Mouse (Mus musculus) frontal cortex, adult 2 months (tissue): Measurements from ENCODE around the gene Cdk14. TPM values are rescaled to one million over a fixed set of nuclear protein-coding genes. Genes with fewer than 3 reads are reported as not detected.

Source experiments
- DNase-seq, 2 experiments: peaks; one replicate each; pipeline ENCODE4 v3.0.0; 2022; ENCODE audit warnings: low spot score in 1 of 2; ENCODE audit errors: extremely low spot score in 1 of 2
- polyA plus RNA-seq: library from polyadenylated mRNA; depleted of rRNA; stranded (reverse); fragments of >200 nt; gene quantifications from 2 replicates; pipeline ENCODE4 v1.2.3, GENCODE M21; 2012

Gene Cdk14
- polyA plus RNA-seq, 1 experiment, result 113 TPM

DNA sequence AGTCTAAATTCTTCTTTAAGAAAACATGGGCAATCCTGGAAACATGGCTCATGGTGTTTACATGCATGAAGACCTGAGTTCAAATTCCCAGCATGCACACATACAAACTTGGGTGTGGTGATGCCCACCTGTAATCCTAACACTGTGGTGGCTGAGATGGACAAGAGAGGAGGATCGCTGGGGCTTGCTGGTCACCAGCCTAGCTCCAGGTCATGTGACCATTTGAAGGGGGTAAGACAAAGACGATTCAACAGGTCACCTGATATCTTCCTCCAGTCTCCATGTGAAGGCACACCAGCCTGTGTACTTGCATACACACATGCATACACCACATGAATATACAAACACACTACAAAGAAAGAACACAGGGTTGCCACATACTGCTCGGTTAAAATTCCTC is 406.3 kb downstream of the Cdk14 start:
- DNase-seq, result no peak

DNA sequence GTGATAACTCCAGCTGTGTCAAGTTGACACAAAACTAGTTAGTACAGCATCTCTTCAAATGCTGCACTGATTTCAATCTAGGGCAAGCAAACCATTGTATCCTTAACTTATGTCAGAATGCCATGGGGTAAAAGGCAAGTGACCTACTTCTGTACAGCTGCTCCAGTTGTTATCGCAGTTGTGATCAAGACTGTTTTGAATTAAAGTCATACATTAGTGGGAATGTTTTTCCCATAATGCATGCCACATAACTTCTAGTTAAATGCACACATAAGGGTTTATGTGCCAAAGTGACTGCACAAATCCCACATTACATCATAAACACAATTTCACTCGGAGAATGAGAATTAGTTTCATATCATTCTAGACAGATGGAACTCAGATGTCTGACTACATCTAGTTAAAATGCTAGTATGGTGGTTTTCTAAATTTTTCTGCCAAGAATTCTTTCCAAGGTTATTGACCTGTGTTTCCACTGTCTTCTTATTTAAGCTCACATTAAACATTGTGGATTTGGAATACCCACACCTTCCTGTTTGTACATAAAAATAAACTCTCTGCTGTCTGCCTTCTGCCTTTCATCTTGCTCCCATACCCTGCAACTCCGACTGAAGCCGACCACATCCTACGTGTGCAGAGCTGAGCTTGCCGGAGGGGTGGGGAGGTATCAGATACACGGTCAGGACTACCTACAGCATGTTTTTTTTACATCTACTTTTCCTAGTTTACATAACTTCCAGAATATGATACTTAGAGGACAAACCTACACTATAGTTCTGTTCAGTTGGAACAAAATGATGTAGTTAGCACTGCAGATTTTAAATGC is 407.4 kb downstream of the Cdk14 start:
- no peak for DNase-seq

DNA sequence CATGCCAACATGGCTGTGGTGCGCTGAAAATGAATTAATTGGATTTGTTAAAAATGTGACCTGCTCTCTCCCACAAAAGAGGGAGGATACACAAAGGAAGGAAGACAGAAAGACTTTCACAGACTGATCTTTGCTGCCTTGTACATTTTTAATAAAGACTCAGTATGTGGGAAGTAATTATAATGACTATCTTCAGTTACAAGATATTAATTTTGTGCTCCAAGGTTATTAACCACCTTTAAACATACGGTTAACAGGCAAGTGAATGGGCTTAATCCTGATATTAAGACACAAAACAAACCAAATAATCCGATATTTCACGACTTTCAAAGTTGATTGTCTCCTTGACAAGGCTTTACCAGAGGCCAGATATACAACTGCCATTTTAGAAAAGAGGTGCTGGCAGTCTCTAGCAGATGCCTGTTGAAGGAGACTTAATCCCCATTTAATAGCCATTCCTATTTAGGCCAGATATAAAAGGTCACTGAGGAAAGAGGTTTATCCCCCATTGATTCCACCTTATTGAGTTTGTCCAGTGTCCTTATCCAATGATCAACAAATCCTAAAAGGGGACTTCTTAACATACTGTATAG is 411.9 kb downstream of the Cdk14 start:
- no peak for DNase-seq

DNA sequence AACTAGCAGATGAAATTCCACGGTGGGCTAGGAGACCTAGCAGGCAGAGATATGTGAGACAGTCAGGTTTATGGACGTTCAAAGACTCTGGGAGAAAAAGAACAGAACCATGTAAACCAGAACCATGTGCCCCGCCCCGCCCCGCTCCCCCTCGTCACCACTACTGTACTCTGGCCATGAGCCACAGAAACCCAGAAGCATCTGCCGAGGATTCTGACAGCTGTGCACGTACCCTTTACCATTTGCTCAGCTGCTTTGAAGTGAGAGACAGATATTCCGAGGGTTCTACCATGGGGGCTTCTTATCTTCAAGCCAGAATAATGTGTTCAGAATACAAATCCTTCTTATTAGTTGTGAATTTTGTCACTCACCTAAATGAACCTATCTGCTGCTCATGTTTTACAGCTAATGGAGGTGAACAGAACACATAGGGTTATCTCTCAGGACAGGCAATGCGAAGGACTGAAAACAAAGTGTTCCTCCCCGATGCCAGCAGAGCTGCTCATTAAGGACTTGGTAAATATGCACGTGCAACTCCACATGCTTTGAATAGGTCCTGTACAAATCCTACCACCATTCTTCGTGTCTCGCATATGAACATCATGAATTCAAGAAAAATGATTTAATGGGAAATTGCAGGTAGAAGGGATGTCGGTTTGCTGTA is 412.5 kb downstream of the Cdk14 start:
- no peak for DNase-seq

- peak in 1 of 2 experiments; percentile 31 for DNase-seq
Measured at GRCm38 (mm10) chr5:5005633-5006032, 414.5 kb downstream of the Cdk14 start.

- no peak for DNase-seq
Measured at GRCm38 (mm10) chr5:5004740-5005139, 415.4 kb downstream of the Cdk14 start.

DNA sequence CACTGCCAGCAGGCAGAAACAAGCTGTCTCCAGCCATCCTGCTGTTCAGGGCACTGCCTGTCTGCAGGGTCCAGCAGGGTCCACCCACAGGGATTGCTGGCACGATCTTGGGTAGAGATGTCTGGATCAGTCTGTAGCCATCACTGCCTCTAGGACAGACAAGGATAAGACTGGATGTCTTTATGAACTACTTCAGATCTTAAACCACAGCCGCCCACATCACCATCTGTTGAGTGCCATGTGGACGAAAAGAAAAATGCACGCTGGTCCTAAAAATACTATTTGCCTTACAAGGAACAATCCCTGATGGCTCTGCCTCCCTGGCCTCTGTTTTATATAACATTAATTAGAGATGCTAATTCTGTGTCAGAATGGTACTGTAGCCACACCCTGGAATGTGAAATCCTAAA is 426.9 kb downstream of the Cdk14 start:
- DNase-seq, result peak; percentile 95 to 96

- peak; percentile 35 to 63 for DNase-seq
Measured at GRCm38 (mm10) chr5:4991023-4991422, 429.1 kb downstream of the Cdk14 start.

- no peak for DNase-seq
Measured at GRCm38 (mm10) chr5:4990237-4990636, 429.9 kb downstream of the Cdk14 start.

DNA sequence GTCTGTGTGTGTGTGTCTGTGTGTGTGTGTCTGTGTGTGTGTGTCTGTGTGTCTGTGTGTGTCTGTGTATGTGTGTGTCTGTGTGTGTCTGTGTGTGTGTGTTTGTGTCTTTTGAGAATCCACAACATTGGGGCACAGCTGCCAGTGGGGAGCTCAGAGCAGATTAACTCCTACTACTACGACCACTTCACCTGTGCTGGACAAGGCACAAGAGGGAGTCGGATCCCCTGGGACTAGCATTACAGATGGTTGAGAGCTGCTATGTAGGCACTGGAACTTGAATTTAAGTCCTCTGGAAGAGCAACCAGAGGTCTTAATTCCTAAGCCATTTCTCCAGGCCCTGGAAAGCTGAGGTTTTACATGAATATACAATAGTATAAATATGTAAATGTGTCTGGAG is 433.9 kb downstream of the Cdk14 start:
- no peak for DNase-seq

DNA sequence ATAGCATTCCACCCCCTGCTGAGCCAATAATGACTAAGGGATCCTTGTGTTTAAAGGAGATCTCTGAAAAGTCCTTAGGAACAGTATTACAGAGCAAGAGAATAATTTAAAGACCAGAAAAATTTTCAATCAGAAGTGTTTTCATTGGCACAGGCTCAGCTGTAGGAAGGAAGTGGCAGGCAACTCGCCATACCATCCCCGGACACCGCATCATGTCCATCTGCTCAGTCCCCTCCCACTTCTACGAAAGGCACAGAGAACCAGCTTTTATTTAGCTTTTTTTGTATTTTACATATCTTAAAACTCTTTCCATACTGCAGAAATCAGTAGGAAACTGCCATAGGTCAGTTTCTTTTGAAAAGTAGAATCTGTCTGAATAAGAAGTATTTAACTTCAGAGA is 440.6 kb downstream of the Cdk14 start:
- DNase-seq, result peak in 1 of 2 experiments; percentile 58

- DNase-seq, result no peak
Measured at GRCm38 (mm10) chr5:4973408-4973807, 446.7 kb downstream of the Cdk14 start.

GRCm38 (mm10) chr5:4962063-4962610 is 458.0 kb downstream of the Cdk14 start:
- DNase-seq, result peak in 1 of 2 experiments; percentile 82

DNA sequence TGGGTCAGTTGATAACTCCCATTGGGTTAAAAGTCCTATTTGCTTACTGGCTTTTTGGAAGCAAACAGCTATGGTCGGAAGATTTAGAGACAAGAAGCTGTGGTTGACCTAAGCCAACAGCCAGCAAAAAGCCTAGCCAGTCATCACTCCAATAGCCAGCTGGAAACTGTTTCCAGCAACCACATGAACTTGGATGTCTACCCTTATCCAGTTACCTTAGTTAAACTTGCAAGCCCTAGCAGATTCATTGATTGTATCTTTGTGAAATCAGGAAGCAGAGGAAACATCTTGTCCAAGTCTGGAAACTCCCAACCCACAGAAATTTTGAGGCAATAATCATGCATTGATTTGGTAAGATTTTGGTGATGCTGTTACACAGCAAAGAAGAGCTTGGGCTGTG is 458.5 kb downstream of the Cdk14 start:
- no peak for DNase-seq

- DNase-seq, result no peak
Measured at GRCm38 (mm10) chr5:4959446-4959845, 460.7 kb downstream of the Cdk14 start.

GRCm38 (mm10) chr5:4955993-4956392 is 464.1 kb downstream of the Cdk14 start:
- DNase-seq, result peak in 1 of 2 experiments; percentile 37

GRCm38 (mm10) chr5:4955392-4955791 is 464.7 kb downstream of the Cdk14 start:
- no peak for DNase-seq

GRCm38 (mm10) chr5:4949433-4949832 is 470.7 kb downstream of the Cdk14 start:
- DNase-seq, result no peak

- peak in 1 of 2 experiments; percentile 81 for DNase-seq
Measured at GRCm38 (mm10) chr5:4948090-4948954, 471.8 kb downstream of the Cdk14 start.

DNA sequence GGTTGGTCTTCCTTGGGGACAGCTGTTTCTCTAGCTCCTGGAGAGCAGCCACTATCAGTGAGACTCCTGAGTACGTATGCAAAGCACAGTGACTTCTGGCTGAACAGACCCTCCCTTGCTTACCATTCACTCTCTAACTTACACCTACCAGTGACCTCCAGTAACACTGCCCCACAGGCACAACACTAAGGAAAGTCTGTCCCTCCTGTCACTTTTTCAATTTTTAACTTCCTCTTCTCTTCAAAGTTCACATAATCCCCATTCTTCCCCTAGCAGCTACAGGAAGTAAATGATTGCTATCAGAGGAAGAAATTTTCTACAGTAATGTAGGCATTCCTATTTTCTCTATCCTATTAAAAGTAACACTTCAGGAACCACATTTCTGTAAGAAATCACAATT is 485.0 kb downstream of the Cdk14 start:
- no peak for DNase-seq
